Mouse (Mus musculus): Measurements from ENCODE around the gene H2al1f. TPM values are rescaled to one million over a fixed set of nuclear protein-coding genes. Genes with fewer than 3 reads are reported as not detected.
"Not testable (repeated sequence)": the region's sequence is repeated elsewhere in the genome, so short reads cannot be mapped to it uniquely, and the experiment has no call there.

Gene H2al1f
- polyA plus RNA-seq, 1 experiment from 2014 or later = not detected

DNA sequence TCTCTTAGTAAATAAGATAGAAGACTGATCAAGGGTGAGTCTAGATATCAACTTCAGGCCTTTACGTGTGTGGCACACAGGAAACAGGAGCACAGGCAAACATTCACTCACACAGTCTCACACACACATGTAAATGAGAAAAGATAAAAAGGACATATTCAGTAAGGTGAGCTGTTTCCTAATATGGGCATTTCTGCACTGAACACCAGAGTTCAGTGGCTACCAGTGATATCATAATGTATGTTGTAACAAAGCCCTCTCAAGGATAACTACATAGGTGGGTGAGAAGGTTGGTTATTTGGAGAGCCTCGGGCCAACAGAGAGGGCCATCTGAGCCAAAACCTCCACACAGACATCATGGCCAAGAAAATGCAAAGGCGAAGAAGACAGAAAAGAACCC lies 12.8 kb upstream of the H2al1f start, which contains the start of gene H2al1b:
H2al1b (plus strand) TSS at position 301 of the 400 bp plus-strand sequence.
- not testable (repeated sequence) for H3K4me3 ChIP-seq (ENCODE audit: low read length); H3K9me3 ChIP-seq (ENCODE audit: control insufficient read depth, low read length); H3K4me1 ChIP-seq (replicated peaks; ENCODE audit: control insufficient read depth, insufficient read depth, low read length); H3K27me3 ChIP-seq (ENCODE audit: control insufficient read depth, insufficient read depth, low read depth, low read length); H3K36me3 ChIP-seq (ENCODE audit: control insufficient read depth, insufficient read depth, low read length); H3K27ac ChIP-seq (ENCODE audit: low read length); H3K9ac ChIP-seq (ENCODE audit: low read length); H3K4me2 ChIP-seq (ENCODE audit: low read depth, low read length); ATAC-seq (ENCODE audit: low read depth)
- 100% methylated on average over 1 of the region's 3 CpGs for WGBS

DNA sequence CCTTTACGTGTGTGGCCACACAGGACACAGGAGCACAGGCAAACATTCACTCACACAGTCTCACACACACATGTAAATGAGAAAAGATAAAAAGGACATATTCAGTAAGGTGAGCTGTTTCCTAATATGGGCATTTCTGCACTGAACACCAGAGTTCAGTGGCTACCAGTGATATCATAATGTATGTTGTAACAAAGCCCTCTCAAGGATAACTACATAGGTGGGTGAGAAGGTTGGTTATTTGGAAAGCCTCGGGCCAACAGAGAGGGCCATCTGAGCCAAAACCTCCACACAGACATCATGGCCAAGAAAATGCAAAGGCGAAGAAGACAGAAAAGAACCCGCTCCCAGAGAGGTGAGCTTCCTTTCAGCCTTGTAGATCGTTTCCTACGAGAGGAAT lies 9.6 kb upstream of the H2al1f start, which contains the start of gene H2al1c:
H2al1c (plus strand) TSS at position 301 of the 400 bp plus-strand sequence.
- H3K9me3 ChIP-seq (ENCODE audit: control insufficient read depth, low read length); H3K27ac ChIP-seq (ENCODE audit: low read length): not testable (repeated sequence)
- 69% methylated on average over 1 of the region's 6 CpGs for WGBS

DNA sequence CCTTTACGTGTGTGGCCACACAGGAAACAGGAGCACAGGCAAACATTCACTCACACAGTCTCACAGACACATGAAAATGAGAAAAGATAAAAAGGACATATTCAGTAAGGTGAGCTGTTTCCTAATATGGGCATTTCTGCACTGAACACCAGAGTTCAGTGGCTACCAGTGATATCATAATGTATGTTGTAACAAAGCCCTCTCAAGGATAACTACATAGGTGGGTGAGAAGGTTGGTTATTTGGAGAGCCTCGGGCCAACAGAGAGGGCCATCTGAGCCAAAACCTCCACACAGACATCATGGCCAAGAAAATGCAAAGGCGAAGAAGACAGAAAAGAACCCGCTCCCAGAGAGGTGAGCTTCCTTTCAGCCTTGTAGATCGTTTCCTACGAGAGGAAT lies 6.4 kb upstream of the H2al1f start, which contains the start of gene H2al1d:
H2al1d (plus strand) TSS at position 301 of the 400 bp plus-strand sequence.
- not testable (repeated sequence) for H3K4me1 ChIP-seq (replicated peaks; ENCODE audit: control insufficient read depth, insufficient read depth, low read length); H3K4me2 ChIP-seq (ENCODE audit: low read depth, low read length); H3K9me3 ChIP-seq (ENCODE audit: control insufficient read depth, low read length); H3K4me3 ChIP-seq (ENCODE audit: low read length); H3K36me3 ChIP-seq (ENCODE audit: control insufficient read depth, insufficient read depth, low read length); H3K27me3 ChIP-seq (ENCODE audit: control insufficient read depth, insufficient read depth, low read depth, low read length); ATAC-seq (ENCODE audit: low read depth); H3K27ac ChIP-seq (ENCODE audit: low read length); H3K9ac ChIP-seq (ENCODE audit: low read length)
- no CpG with 5 or more reads among the region's 6 CpGs for WGBS

More for the DNA sequence above, 9.6 kb upstream of the H2al1f start, which contains the start of gene H2al1c:
- H3K36me3 ChIP-seq (ENCODE audit: control insufficient read depth, insufficient read depth, low read length); ATAC-seq (ENCODE audit: low read depth); H3K4me2 ChIP-seq (ENCODE audit: low read depth, low read length); H3K9ac ChIP-seq (ENCODE audit: low read length); H3K4me1 ChIP-seq (replicated peaks; ENCODE audit: control insufficient read depth, insufficient read depth, low read length); H3K4me3 ChIP-seq (ENCODE audit: low read length); H3K27me3 ChIP-seq (ENCODE audit: control insufficient read depth, insufficient read depth, low read depth, low read length): not testable (repeated sequence)

DNA sequence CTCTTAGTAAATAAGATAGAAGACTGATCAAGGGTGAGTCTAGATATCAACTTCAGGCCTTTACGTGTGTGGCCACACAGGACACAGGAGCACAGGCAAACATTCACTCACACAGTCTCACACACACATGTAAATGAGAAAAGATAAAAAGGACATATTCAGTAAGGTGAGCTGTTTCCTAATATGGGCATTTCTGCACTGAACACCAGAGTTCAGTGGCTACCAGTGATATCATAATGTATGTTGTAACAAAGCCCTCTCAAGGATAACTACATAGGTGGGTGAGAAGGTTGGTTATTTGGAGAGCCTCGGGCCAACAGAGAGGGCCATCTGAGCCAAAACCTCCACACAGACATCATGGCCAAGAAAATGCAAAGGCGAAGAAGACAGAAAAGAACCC lies 3.3 kb upstream of the H2al1f start, which contains the start of gene H2al1e:
H2al1e (plus strand) TSS at position 301 of the 400 bp plus-strand sequence.
- no CpG with 5 or more reads among the region's 3 CpGs for WGBS
- H3K4me3 ChIP-seq (ENCODE audit: low read length); H3K4me1 ChIP-seq (replicated peaks; ENCODE audit: control insufficient read depth, insufficient read depth, low read length); H3K27ac ChIP-seq (ENCODE audit: low read length); H3K36me3 ChIP-seq (ENCODE audit: control insufficient read depth, insufficient read depth, low read length); ATAC-seq (ENCODE audit: low read depth); H3K4me2 ChIP-seq (ENCODE audit: low read depth, low read length); H3K27me3 ChIP-seq (ENCODE audit: control insufficient read depth, insufficient read depth, low read depth, low read length); H3K9me3 ChIP-seq (ENCODE audit: control insufficient read depth, low read length); H3K9ac ChIP-seq (ENCODE audit: low read length): not testable (repeated sequence)

DNA sequence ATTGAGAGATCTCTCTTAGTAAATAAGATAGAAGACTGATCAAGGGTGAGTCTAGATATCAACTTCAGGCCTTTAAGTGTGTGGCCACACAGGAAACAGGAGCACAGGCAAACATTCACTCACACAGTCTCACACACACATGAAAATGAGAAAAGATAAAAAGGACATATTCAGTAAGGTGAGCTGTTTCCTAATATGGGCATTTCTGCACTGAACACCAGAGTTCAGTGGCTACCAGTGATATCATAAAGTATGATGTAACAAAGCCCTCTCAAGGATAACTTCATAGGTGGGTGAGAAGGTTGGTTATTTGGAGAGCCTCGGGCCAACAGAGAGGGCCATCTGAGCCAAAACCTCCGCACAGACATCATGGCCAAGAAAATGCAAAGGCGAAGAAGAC lies 3.0 kb downstream of the H2al1f start, which contains the start of gene H2al1g:
H2al1g (plus strand) TSS at position 301 of the 400 bp plus-strand sequence.
- H3K4me2 ChIP-seq (ENCODE audit: low read depth, low read length); H3K4me1 ChIP-seq (replicated peaks; ENCODE audit: control insufficient read depth, insufficient read depth, low read length); H3K27ac ChIP-seq (ENCODE audit: low read length); H3K9ac ChIP-seq (ENCODE audit: low read length); H3K36me3 ChIP-seq (ENCODE audit: control insufficient read depth, insufficient read depth, low read length); ATAC-seq (ENCODE audit: low read depth); H3K9me3 ChIP-seq (ENCODE audit: control insufficient read depth, low read length); H3K27me3 ChIP-seq (ENCODE audit: control insufficient read depth, insufficient read depth, low read depth, low read length); H3K4me3 ChIP-seq (ENCODE audit: low read length): not testable (repeated sequence)
- no CpG with 5 or more reads among the region's 3 CpGs for WGBS

DNA sequence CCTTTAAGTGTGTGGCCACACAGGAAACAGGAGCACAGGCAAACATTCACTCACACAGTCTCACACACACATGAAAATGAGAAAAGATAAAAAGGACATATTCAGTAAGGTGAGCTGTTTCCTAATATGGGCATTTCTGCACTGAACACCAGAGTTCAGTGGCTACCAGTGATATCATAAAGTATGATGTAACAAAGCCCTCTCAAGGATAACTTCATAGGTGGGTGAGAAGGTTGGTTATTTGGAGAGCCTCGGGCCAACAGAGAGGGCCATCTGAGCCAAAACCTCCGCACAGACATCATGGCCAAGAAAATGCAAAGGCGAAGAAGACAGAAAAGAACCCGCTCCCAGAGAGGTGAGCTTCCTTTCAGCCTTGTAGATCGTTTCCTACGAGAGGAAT lies 6.2 kb downstream of the H2al1f start, which contains the start of gene H2al1h:
H2al1h (plus strand) TSS at position 301 of the 400 bp plus-strand sequence.
- H3K36me3 ChIP-seq (ENCODE audit: control insufficient read depth, insufficient read depth, low read length); H3K27ac ChIP-seq (ENCODE audit: low read length); H3K4me2 ChIP-seq (ENCODE audit: low read depth, low read length); H3K4me3 ChIP-seq (ENCODE audit: low read length); H3K9me3 ChIP-seq (ENCODE audit: control insufficient read depth, low read length); ATAC-seq (ENCODE audit: low read depth); H3K27me3 ChIP-seq (ENCODE audit: control insufficient read depth, insufficient read depth, low read depth, low read length); H3K9ac ChIP-seq (ENCODE audit: low read length); H3K4me1 ChIP-seq (replicated peaks; ENCODE audit: control insufficient read depth, insufficient read depth, low read length): not testable (repeated sequence)
- WGBS = no CpG with 5 or more reads among the region's 6 CpGs

DNA sequence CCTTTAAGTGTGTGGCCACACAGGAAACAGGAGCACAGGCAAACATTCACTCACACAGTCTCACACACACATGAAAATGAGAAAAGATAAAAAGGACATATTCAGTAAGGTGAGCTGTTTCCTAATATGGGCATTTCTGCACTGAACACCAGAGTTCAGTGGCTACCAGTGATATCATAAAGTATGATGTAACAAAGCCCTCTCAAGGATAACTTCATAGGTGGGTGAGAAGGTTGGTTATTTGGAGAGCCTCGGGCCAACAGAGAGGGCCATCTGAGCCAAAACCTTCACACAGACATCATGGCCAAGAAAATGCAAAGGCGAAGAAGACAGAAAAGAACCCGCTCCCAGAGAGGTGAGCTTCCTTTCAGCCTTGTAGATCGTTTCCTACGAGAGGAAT lies 9.4 kb downstream of the H2al1f start, which contains the start of gene H2al1i:
H2al1i (plus strand) TSS at position 301 of the 400 bp plus-strand sequence.
- H3K9ac ChIP-seq (ENCODE audit: low read length); H3K36me3 ChIP-seq (ENCODE audit: control insufficient read depth, insufficient read depth, low read length); H3K27ac ChIP-seq (ENCODE audit: low read length); H3K27me3 ChIP-seq (ENCODE audit: control insufficient read depth, insufficient read depth, low read depth, low read length); H3K4me3 ChIP-seq (ENCODE audit: low read length); H3K9me3 ChIP-seq (ENCODE audit: control insufficient read depth, low read length); H3K4me2 ChIP-seq (ENCODE audit: low read depth, low read length); H3K4me1 ChIP-seq (replicated peaks; ENCODE audit: control insufficient read depth, insufficient read depth, low read length); ATAC-seq (ENCODE audit: low read depth): not testable (repeated sequence)
- WGBS = 75% methylated on average over 1 of the region's 5 CpGs

DNA sequence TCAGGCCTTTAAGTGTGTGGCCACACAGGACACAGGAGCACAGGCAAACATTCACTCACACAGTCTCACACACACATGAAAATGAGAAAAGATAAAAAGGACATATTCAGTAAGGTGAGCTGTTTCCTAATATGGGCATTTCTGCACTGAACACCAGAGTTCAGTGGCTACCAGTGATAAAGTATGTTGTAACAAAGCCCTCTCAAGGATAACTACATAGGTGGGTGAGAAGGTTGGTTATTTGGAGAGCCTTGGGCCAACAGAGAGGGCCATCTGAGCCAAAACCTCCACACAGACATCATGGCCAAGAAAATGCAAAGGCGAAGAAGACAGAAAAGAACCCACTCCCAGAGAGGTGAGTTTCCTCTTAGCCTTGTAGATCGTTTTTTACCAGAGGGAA lies 12.6 kb downstream of the H2al1f start, which contains the start of gene H2al1j:
H2al1j (plus strand) TSS at position 301 of the 400 bp plus-strand sequence.
- ATAC-seq (ENCODE audit: low read depth); H3K9me3 ChIP-seq (ENCODE audit: control insufficient read depth, low read length); H3K36me3 ChIP-seq (ENCODE audit: control insufficient read depth, insufficient read depth, low read length); H3K27ac ChIP-seq (ENCODE audit: low read length); H3K9ac ChIP-seq (ENCODE audit: low read length); H3K4me1 ChIP-seq (replicated peaks; ENCODE audit: control insufficient read depth, insufficient read depth, low read length); H3K4me2 ChIP-seq (ENCODE audit: low read depth, low read length); H3K27me3 ChIP-seq (ENCODE audit: control insufficient read depth, insufficient read depth, low read depth, low read length); H3K4me3 ChIP-seq (ENCODE audit: low read length): not testable (repeated sequence)
- 85% methylated on average over 2 of the region's 2 CpGs for WGBS

DNA sequence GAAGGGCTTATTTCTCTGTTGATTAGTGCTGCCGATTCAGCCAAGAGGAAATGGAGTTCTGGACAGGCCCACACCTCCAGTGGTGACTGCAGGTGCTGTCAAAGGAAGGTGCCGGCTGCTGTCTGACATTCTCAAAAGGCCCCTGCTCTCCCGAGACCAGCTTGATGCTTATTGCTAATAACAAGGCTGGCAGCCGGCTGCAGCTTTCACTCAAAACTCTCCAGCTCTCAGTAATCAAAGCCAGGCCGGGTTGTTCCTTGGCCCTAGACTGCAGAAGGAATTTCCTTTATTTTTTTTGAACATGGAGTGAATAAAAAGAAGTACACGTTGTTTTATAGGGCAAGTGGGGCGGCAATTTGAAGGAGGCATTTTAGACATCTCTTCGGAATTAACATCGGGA lies 30.8 kb downstream of the H2al1f start:
- Histone ChIP-seq H3K4me2 (ENCODE audit: low read depth, low read length) (no peak overlapping the region), H3K27me3 (ENCODE audit: control insufficient read depth, insufficient read depth, low read depth, low read length) (no peaks in the 10 kb centered on the region), H3K27ac (ENCODE audit: low read length) (no peak overlapping the region), H3K36me3 (ENCODE audit: control insufficient read depth, insufficient read depth, low read length) (no peaks in the 10 kb centered on the region), H3K4me1 (replicated peaks; ENCODE audit: control insufficient read depth, insufficient read depth, low read length) (no peaks in the 10 kb centered on the region), H3K9ac (ENCODE audit: low read length) (no peak overlapping the region), H3K4me3 (ENCODE audit: low read length) (no peak overlapping the region), H3K9me3 (ENCODE audit: control insufficient read depth, low read length) (no peaks in the 10 kb centered on the region)
- ATAC-seq (ENCODE audit: low read depth) = no peak
- WGBS = 52% methylated on average over 9 of the region's 9 CpGs
